Comparison of ENCODE assay signal across 13 mouse cellular contexts in genomic region chr7:30669229-30669628, GRCm38 (mm10). TPM values are rescaled to one million over a fixed set of nuclear protein-coding genes. Genes with fewer than 3 reads are reported as not detected.
DNase-seq lines count a peak whose midpoint lies in the region; ATAC-seq and TF ChIP-seq lines count a peak whose summit lies in the region.
"Had no signal": no experiment of that assay in that cellular context is flagged by ENCODE, and none has a peak within 500 bp of the region (broad histone marks: within the 10 kb centered on the region; RNA-seq: fewer than 3 reads in every experiment).

No protein-coding gene starts in this region.

- no peak overlapping the region for H3K4me3 ChIP-seq in liver, postnatal 0 days (ENCODE audit: low read depth, low read length)
- no peak overlapping the region for H3K4me3 ChIP-seq in liver, embryonic 12.5 days
- H3K4me3 ChIP-seq: heart, embryonic 15.5 days; limb, embryonic 10.5 days; neural tube, embryonic 12.5 days had no signal

- H3K4me1 ChIP-seq in liver, postnatal 0 days (ENCODE audit: insufficient read depth) = peaks cover 8% of the 10 kb centered on the region
- H3K4me1 ChIP-seq in liver, embryonic 12.5 days = peaks cover 9% of the 10 kb centered on the region

- H3K9me3 ChIP-seq in liver, postnatal 0 days (ENCODE audit: low read length) = no peaks in the 10 kb centered on the region
- H3K9me3 ChIP-seq in liver, embryonic 12.5 days (replicated peaks) = no peaks in the 10 kb centered on the region
- H3K9me3 ChIP-seq: heart, embryonic 15.5 days; limb, embryonic 10.5 days; neural tube, embryonic 12.5 days had no signal

- no peaks in the 10 kb centered on the region for H3K27me3 ChIP-seq in liver, postnatal 0 days (ENCODE audit: insufficient read depth, low read length)
- H3K27me3 ChIP-seq in liver, embryonic 12.5 days (replicated peaks) = peaks cover 5% of the 10 kb centered on the region; the same call in 1 of the 2 replicates

- no peak overlapping the region for H3K4me2 ChIP-seq in liver, postnatal 0 days (ENCODE audit: low read depth, low read length)
- H3K4me2 ChIP-seq in liver, embryonic 12.5 days = no peak overlapping the region
- H3K4me2 ChIP-seq: heart, embryonic 15.5 days; neural tube, embryonic 12.5 days had no signal

- intact Hi-C loops in gastrocnemius, postnatal 14 days (cut with DNase I; ENCODE audit: low total_unique reads) = no loop called here

- peak; percentile 78 for TF ChIP-seq CTCF in liver, postnatal 0 days (IDR thresholded peaks at IDR 0.05; ENCODE audit: low read depth)

- H3K9ac ChIP-seq in liver, postnatal 0 days (replicated peaks) = no peak overlapping the region
- no peak overlapping the region for H3K9ac ChIP-seq in liver, embryonic 12.5 days
- H3K9ac ChIP-seq: heart, embryonic 15.5 days; neural tube, embryonic 12.5 days had no signal

- peak; percentile 53 for ATAC-seq in liver, postnatal 0 days
- no peak for ATAC-seq in liver, embryonic 12.5 days
- ATAC-seq in megakaryocyte progenitor cell, adult 5-6 weeks (replicated peaks; ENCODE audit: poor library complexity) = peak; percentile 72

- no peak for TF ChIP-seq EP300 in liver, postnatal 0 days (IDR thresholded peaks at IDR 0.05; ENCODE audit: low read depth)

- no peak for DNase-seq in liver, postnatal 0 days
- DNase-seq in ES-CJ7 (ENCODE audit: low read depth, low spot score) = peak; percentile 90
- peak; percentile 44 for DNase-seq in c-Kit-negative CD71-positive TER-119-positive erythroid progenitor cells, embryonic 14.5 days (ENCODE audit: low read depth, low spot score)
- DNase-seq in gastrocnemius, adult 18-20 months (ENCODE audit: low spot score) = no peak
- DNase-seq in layer of hippocampus, postnatal 10 days (ENCODE audit: low spot score in 2 of 2) = no peak
- no peak for DNase-seq in gastrocnemius, postnatal 14 days
- DNase-seq: cerebellum, adult 9-11 months had no signal

- WGBS in liver, postnatal 0 days (ENCODE audit: insufficient replicate concordance) = 17% methylated on average over 3 of the region's 3 CpGs
- 21% methylated on average over 3 of the region's 3 CpGs for WGBS in liver, embryonic 12.5 days (ENCODE audit: insufficient replicate concordance)

- H3K36me3 ChIP-seq in liver, postnatal 0 days (replicated peaks; ENCODE audit: insufficient read depth, low read length) = no peaks in the 10 kb centered on the region
- no peaks in the 10 kb centered on the region for H3K36me3 ChIP-seq in liver, embryonic 12.5 days
- H3K36me3 ChIP-seq: heart, embryonic 15.5 days; limb, embryonic 10.5 days; neural tube, embryonic 12.5 days had no signal

- H3K27ac ChIP-seq in liver, postnatal 0 days (ENCODE audit: low read depth) = no peak overlapping the region
- no peak overlapping the region for H3K27ac ChIP-seq in liver, embryonic 12.5 days
- H3K27ac ChIP-seq: heart, embryonic 15.5 days; limb, embryonic 10.5 days; neural tube, embryonic 12.5 days had no signal

RNA-seq across cellular contexts. Expression of gene Pmis2, which starts 2.2 kb away (rescaled TPM):
- polyA plus RNA-seq in liver, postnatal 0 days (2015; fragmentation: Nextera tagmentation; extraction: Ambion mirVana) = not detected in 2 replicates
- polyA plus RNA-seq in liver, embryonic 12.5 days (2016; fragmentation: Nextera tagmentation; extraction: Ambion mirVana) = not detected in 2 replicates
- total RNA-seq in megakaryocyte progenitor cell, adult 5-6 weeks (2015) = not detected in 2 replicates
- total RNA-seq in megakaryocyte progenitor cell, adult 5-6 weeks (2017) = not detected in 2 replicates
- total RNA-seq in gastrocnemius, adult 18-20 months (2021) = 1 to 10 TPM; 2.8 to 3.9 TPM
- total RNA-seq in layer of hippocampus, postnatal 10 days (2021) = not detected
- 1 to 10 TPM; 2.3 to 2.6 TPM for total RNA-seq in gastrocnemius, postnatal 14 days (2021)
- polyA plus RNA-seq: heart, embryonic 15.5 days; limb, embryonic 10.5 days; neural tube, embryonic 12.5 days; stomach, embryonic 14.5 days had no signal

RNA-seq across cellular contexts. Expression of gene Haus5, which starts 4.4 kb away (rescaled TPM):
- 11.4 and 13.0 TPM in 2 replicates for polyA plus RNA-seq in liver, postnatal 0 days (2015; fragmentation: Nextera tagmentation; extraction: Ambion mirVana)
- polyA plus RNA-seq in liver, embryonic 12.5 days (2016; fragmentation: Nextera tagmentation; extraction: Ambion mirVana) = 47.8 and 50.4 TPM in 2 replicates
- 31.0 and 31.3 TPM in 2 replicates for total RNA-seq in megakaryocyte progenitor cell, adult 5-6 weeks (2015)
- 21.5 and 28.7 TPM in 2 replicates for total RNA-seq in megakaryocyte progenitor cell, adult 5-6 weeks (2017)
- total RNA-seq in gastrocnemius, adult 18-20 months (2021) = 1 to 10 TPM; 2.6 to 3.8 TPM
- 1 to 10 TPM; 7.0 to 7.4 TPM for total RNA-seq in layer of hippocampus, postnatal 10 days (2021)
- total RNA-seq in gastrocnemius, postnatal 14 days (2021) = 1 to 10 TPM; 2.8 to 2.9 TPM

RNA-seq across cellular contexts. Expression of gene Rbm42, which starts 19.1 kb away (rescaled TPM):
- 41.8 and 43.3 TPM in 2 replicates for polyA plus RNA-seq in liver, postnatal 0 days (2015; fragmentation: Nextera tagmentation; extraction: Ambion mirVana)
- polyA plus RNA-seq in liver, embryonic 12.5 days (2016; fragmentation: Nextera tagmentation; extraction: Ambion mirVana) = 83.1 and 83.5 TPM in 2 replicates
- total RNA-seq in megakaryocyte progenitor cell, adult 5-6 weeks (2015) = 43.9 and 52.2 TPM in 2 replicates
- total RNA-seq in megakaryocyte progenitor cell, adult 5-6 weeks (2017) = 36.7 and 39.9 TPM in 2 replicates
- 10 to 100 TPM; 37.6 to 40.7 TPM for total RNA-seq in gastrocnemius, adult 18-20 months (2021)
- total RNA-seq in layer of hippocampus, postnatal 10 days (2021) = 10 to 100 TPM; 75.3 to 79.9 TPM
- 10 to 100 TPM; 35.4 to 37.3 TPM for total RNA-seq in gastrocnemius, postnatal 14 days (2021)

RNA-seq across cellular contexts. Expression of gene 2200002J24Rik, which starts 29.5 kb away (rescaled TPM):
- polyA plus RNA-seq in liver, postnatal 0 days (2015; fragmentation: Nextera tagmentation; extraction: Ambion mirVana) = 0.53 and 1.4 TPM in 2 replicates
- polyA plus RNA-seq in liver, embryonic 12.5 days (2016; fragmentation: Nextera tagmentation; extraction: Ambion mirVana) = 0.65 and 1.0 TPM in 2 replicates
- 0.69 TPM in 1 of 2 replicates, not detected in the other for total RNA-seq in megakaryocyte progenitor cell, adult 5-6 weeks (2015)
- total RNA-seq in megakaryocyte progenitor cell, adult 5-6 weeks (2017) = not detected in 2 replicates
- not detected for total RNA-seq in gastrocnemius, adult 18-20 months (2021)
- total RNA-seq in layer of hippocampus, postnatal 10 days (2021) = not detected
- total RNA-seq in gastrocnemius, postnatal 14 days (2021) = not detected
- polyA plus RNA-seq: limb, embryonic 10.5 days; neural tube, embryonic 12.5 days had no signal

RNA-seq across cellular contexts. Expression of gene Etv2, which starts 33.6 kb away (rescaled TPM):
- polyA plus RNA-seq in liver, postnatal 0 days (2015; fragmentation: Nextera tagmentation; extraction: Ambion mirVana) = not detected in 2 replicates
- polyA plus RNA-seq in liver, embryonic 12.5 days (2016; fragmentation: Nextera tagmentation; extraction: Ambion mirVana) = 0.12 and 0.19 TPM in 2 replicates
- total RNA-seq in megakaryocyte progenitor cell, adult 5-6 weeks (2015) = not detected in 2 replicates
- not detected in 2 replicates for total RNA-seq in megakaryocyte progenitor cell, adult 5-6 weeks (2017)
- total RNA-seq in gastrocnemius, adult 18-20 months (2021) = not detected
- total RNA-seq in layer of hippocampus, postnatal 10 days (2021) = not detected
- not detected for total RNA-seq in gastrocnemius, postnatal 14 days (2021)
- polyA plus RNA-seq: heart, embryonic 15.5 days; neural tube, embryonic 12.5 days; stomach, embryonic 14.5 days had no signal

Comparison
In these comparisons a context has a peak if more than half of its experiments do, and no peak if none do; other contexts are left out.
1. DNase-seq: peak in ES-CJ7 (single experiment) and c-Kit-negative CD71-positive TER-119-positive erythroid progenitor cells, embryonic 14.5 days (single experiment); none in liver, postnatal 0 days (single experiment), gastrocnemius, adult 18-20 months (single experiment), layer of hippocampus, postnatal 10 days (0 of 2) and gastrocnemius, postnatal 14 days (single experiment).